Mouse (Mus musculus) olfactory bulb, adult 2 months (tissue): ENCODE results near the gene Tomm34. TPM values are rescaled to one million over a fixed set of nuclear protein-coding genes. Genes with fewer than 3 reads are reported as not detected.
A peak's percentile ranks its signal among the peaks of the same experiment; 100 is the strongest.

ENCODE experiments used
- H3K27ac ChIP-seq: fragments of 200-500 bp; 2 replicates; pipeline ENCODE4 v1.5.1; 2012; ENCODE audit warnings: low read depth, low read length; ENCODE audit not compliant: insufficient read depth
- H3K4me1 ChIP-seq: fragments of 200-500 bp; 2 replicates; pipeline ENCODE4 v1.6.1; 2012; ENCODE audit warnings: low read length; ENCODE audit not compliant: control insufficient read depth, insufficient read depth
- H3K4me3 ChIP-seq: fragments of 200-500 bp; 2 replicates; pipeline ENCODE4 v1.5.1; 2012; ENCODE audit warnings: mild to moderate bottlenecking, low read depth, low read length, moderate library complexity; ENCODE audit not compliant: insufficient read depth
- CTCF ChIP-seq: fragments of 200-500 bp; IDR thresholded peaks from 2 replicates; pipeline ENCODE4 v1.5.1; 2012; ENCODE audit warnings: low read depth, mild to moderate bottlenecking, low read length, moderate library complexity; ENCODE audit not compliant: insufficient read depth
- POLR2A ChIP-seq: fragments of 200-500 bp; IDR thresholded peaks from 2 replicates; pipeline ENCODE4 v1.6.1; 2012; ENCODE audit warnings: mild to moderate bottlenecking, low read depth, low read length, moderate library complexity; ENCODE audit not compliant: insufficient read depth
- WGBS: fragments of 180-500 bp; shearing (Covaris S2); methylation state at CpG from one replicate; pipeline ENCODE4 v1.1.7; 2018; 5-methylcytosine and 5-hydroxymethylcytosine counted together
- polyA plus RNA-seq: library from polyadenylated mRNA; stranded (reverse); fragments of >200 nt; gene quantifications from 2 replicates; pipeline ENCODE4 v1.2.4, GENCODE M21; 2012; ENCODE audit warnings: low replicate concordance; ENCODE audit not compliant: missing spikeins, insufficient read depth, insufficient read length

Tomm34 gene
- not detected in 2 replicates for polyA plus RNA-seq

DNA sequence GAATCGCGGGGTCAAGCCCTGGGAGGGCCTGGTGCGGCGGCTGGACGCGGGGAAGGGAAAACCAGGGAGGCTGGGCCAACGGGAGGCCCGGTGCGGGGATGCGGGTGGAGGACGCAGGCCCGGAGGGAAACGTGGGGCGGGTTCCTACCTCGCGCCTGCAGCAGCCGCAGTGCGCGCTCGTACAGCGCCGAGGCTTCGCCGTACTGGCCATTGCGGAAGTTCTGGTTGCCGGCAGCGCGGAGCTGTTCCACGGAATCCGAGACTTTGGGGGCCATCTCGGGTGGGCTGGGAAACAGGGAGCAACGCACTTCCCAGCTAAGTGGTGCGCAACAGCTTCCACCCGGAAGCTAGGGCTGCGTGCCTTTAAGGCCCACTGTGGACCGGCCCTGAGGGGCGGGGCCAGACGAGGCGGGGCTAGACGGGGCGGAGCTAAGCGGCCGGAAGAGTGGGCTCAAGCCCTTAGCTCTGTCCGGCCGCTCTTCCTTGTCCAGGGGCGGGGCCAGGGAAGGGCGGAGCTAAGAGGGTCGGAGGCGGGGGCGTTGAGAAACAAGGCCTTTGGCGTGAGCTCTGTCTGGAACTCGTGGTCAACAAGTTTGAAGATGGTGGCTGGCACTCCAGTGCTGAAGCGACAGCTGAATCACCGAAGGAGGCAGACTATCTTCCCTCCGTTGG, at the start of gene Tomm34:
Gene Tomm34 (minus strand): TSS at position 405 of the 672 bp plus-strand sequence.
- Histone ChIP-seq H3K4me3 (peak within 1 kb of the TSS; percentile 83), H3K4me1 (0 out of 2 replicates have a peak, but pooled peaks cover 2% of the 10 kb centered on the region), H3K27ac (peak within 1 kb of the TSS; percentile 32; the same call in 1 of the 2 replicates)
- TF ChIP-seq POLR2A, result peak; percentile 84
- no peak for TF ChIP-seq CTCF
- under 1% methylated on average over 55 of the region's 55 CpGs for WGBS

DNA sequence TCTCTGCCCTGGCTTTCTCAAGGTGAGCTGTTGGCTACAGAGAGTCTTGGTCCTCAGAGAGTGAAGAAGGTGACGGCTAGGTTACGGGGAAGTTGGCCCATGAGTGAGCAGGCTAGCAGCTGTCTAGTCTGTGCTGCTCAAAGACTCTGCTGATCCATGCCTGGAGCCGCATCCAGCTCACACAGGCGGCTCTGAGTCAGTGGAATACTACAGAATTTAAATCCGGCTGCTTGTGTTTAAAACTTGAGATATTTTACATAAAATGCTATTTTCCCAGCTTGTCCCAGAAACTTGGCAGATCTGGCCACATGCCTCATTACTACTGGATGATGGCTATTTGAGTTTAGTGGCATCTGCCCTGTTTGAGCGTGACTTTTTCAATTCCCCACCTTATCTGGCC, 48.5 kb upstream of the Tomm34 start:
- H3K4me3 ChIP-seq, result no peak overlapping the region
- no peak for TF ChIP-seq CTCF
- TF ChIP-seq POLR2A, result no peak
- H3K27ac ChIP-seq, result no peak overlapping the region
- no peaks in the 10 kb centered on the region for H3K4me1 ChIP-seq
- WGBS, result 95% methylated on average over 6 of the region's 6 CpGs

DNA sequence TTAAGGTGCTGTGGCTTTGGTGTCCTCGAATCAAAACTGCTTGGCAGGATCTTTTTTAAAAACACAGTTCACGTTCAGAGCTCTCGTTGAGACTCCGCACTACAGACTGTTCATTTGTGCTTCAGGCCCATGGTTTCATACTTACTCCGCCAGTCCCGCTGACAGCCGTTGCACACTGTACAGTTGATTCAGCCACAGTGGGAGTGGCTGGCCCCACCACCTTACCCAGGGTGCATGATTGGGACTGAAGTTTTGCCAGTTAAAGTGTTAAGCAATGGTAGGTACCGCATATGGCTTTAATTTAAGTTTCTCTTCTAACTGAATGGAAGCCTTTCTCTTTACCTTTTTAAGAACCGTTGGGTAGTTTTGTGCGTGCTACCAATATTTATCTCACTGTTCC, 44.6 kb upstream of the Tomm34 start:
- no peak for TF ChIP-seq POLR2A
- no peak for TF ChIP-seq CTCF
- H3K4me3 ChIP-seq, result no peak overlapping the region
- H3K27ac ChIP-seq, result no peak overlapping the region
- 72% methylated on average over 10 of the region's 10 CpGs for WGBS
- H3K4me1 ChIP-seq, result no peaks in the 10 kb centered on the region

- no peaks in the 10 kb centered on the region for H3K4me1 ChIP-seq
- H3K27ac ChIP-seq, result no peak overlapping the region
- 96% methylated on average over 6 of the region's 6 CpGs for WGBS
- TF ChIP-seq CTCF (no peak), POLR2A (no peak)
- no peak overlapping the region for H3K4me3 ChIP-seq
Measured at GRCm38 (mm10) chr2:164114051-164114450, 43.1 kb upstream of the Tomm34 start.

DNA sequence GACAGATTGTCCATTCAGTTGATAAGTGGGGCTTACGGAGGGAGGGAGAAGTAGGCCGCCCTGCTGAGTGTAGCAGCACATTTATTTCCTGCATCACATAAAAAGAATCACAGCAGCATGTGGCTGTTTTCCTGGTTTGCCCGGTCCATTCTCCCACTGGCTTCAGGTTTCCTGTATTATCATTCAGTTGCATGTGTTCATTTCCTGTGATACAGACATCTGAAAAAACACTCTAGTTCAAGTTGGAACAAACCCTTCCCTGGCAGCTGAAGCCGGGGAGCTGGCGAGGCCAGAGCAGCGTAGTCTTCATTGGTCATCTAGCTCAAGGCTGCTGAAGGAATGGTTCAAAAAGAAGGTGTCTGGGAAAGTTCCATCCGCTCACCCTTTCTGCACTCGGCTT, 40.6 kb upstream of the Tomm34 start:
- WGBS, result 81% methylated on average over 8 of the region's 8 CpGs
- Histone ChIP-seq H3K4me3 (no peak overlapping the region), H3K4me1 (no peaks in the 10 kb centered on the region), H3K27ac (no peak overlapping the region)
- TF ChIP-seq CTCF (no peak), POLR2A (no peak)

DNA sequence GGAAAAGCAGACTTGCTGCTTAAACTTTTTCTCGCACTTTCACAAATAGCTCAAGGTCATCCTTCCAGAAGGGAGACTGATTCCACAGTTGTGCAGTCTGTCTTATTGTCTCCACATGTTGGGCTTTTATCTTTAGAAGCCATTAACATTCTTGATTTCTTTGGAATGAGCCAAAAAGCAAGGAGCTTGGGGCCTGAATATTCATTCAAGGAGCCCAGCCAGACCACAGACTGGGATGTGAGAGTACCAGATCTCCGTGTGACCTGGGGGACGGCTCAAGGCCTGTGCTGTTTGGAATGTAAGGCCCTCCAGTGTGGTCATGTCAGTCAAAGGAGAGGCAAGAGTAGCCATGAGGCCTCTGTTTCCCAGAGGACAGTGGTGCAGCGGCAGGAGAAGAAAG, 37.5 kb upstream of the Tomm34 start:
- no peaks in the 10 kb centered on the region for H3K4me1 ChIP-seq
- no peak overlapping the region for H3K4me3 ChIP-seq
- WGBS, result 59% methylated on average over 4 of the region's 4 CpGs
- no peak overlapping the region for H3K27ac ChIP-seq
- TF ChIP-seq CTCF (no peak), POLR2A (no peak)

DNA sequence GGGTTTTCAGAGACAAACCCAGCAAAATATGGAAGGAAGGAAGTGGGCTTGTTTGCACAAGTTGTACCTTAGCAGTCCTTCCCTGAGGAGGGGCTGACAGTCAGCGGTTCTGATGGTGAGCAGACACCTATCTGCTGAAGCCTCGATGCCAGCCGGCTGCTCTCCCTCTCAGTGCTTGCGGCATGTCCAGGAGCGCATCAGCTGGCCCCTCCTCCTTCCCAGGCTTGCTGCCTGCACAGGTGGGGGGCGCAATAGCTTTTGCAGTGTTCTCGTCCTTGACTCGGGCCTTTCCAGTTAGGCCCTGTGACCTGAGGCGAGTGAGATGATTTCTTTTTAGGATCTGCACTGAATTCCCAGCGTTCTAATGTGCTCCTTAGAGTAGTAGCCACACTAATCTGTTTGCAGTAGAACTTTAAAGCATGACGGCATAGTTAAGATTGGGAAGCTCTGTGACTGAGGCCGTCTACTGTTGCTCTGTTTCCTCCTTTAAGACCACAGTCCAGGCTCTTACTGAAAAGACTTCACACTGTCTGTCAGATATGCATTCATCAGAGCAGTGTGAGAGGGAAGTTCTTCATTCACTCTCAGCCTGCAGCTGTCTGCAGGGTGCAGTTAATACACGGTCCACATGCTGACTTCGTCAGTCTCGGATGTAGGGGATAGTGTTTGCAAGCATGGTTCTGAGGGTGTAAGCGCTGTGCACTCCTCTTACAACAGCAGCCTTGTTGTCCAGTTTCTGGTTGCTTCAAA, 36.3 kb upstream of the Tomm34 start:
- 72% methylated on average over 16 of the region's 16 CpGs for WGBS
- H3K4me3 ChIP-seq, result no peak overlapping the region
- no peak for TF ChIP-seq CTCF
- TF ChIP-seq POLR2A, result no peak
- no peaks in the 10 kb centered on the region for H3K4me1 ChIP-seq
- no peak overlapping the region for H3K27ac ChIP-seq

DNA sequence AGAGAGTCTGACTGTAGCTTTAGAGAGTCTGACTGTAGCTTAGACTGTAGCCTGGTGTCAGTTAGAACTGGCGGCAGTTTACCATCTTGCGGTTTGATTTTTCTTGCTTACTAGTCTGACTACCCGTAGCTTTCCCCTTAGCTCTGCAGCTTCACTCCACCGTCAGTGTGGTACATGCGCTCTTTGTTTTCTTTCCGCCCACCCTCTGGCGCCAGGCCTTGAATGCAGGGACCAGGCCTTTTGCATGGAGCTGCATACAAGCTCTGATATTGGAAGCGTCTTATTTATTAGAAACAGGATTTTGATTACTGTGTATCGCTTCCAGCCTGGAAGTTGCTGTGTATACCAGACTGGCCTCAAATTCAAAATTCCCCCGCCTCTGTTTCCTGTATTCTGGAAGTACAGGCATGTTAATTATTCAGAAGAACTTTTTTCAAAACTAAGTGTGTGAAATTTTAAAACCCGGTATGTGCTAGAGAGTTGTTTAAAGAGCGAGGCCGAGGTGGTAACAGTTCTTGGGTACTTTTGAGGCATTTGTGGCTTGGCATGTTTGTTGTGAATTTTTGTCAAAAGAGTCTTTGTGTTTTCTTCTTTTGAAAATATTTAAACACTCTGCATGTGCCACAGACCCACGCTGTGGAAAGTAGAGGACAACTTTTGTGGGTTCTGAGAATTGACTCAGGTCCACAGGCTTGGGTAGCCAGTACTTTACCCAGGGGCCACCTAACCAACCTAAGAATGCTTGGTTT, 35.5 kb upstream of the Tomm34 start:
- H3K4me1 ChIP-seq, result no peaks in the 10 kb centered on the region
- TF ChIP-seq CTCF (no peak), POLR2A (no peak)
- 42% methylated on average over 14 of the region's 14 CpGs for WGBS
- H3K4me3 ChIP-seq, result no peak overlapping the region
- no peak overlapping the region for H3K27ac ChIP-seq

- no peaks in the 10 kb centered on the region for H3K4me1 ChIP-seq
- TF ChIP-seq POLR2A (no peak), CTCF (no peak)
- H3K27ac ChIP-seq, result no peak overlapping the region
- WGBS, result 14% methylated on average over 4 of the region's 4 CpGs
- H3K4me3 ChIP-seq, result no peak overlapping the region
Measured at GRCm38 (mm10) chr2:164103501-164103900, 32.5 kb upstream of the Tomm34 start.
